Mouse (Mus musculus): ENCODE measurements around the gene Shld2.

DNA sequence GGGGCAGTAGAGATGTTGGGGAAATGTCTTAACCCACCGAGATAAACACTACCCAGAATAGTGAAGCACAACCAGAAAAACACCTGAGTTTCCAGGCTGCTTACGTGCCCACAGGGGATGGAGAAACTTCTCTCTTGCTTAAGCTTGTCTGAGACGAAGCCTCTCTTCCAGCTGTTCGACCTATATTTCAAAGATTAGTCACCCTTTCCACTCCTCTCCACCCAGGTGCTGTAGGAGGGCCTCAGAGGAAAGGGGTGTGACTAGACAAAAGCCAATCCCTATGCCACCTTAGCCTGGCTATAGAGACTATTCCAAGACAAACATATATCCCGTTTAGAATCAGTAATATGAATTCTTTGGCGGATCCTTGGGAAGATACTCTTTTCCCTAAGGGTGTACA lies 102.3 kb downstream of the Shld2 start:
- TF ChIP-seq USF1 (IDR thresholded peaks at IDR 0.05; ENCODE audit: low read depth), result no peak
- no peak for TF ChIP-seq CTCF (IDR thresholded peaks at IDR 0.05; ENCODE audit: control insufficient read depth, insufficient read depth, insufficient read length)
- no peak for TF ChIP-seq CEBPB (IDR thresholded peaks at IDR 0.05; ENCODE audit: low read depth)
- TF ChIP-seq MYOD1 (IDR thresholded peaks at IDR 0.05; ENCODE audit: control insufficient read depth, insufficient read length, low read depth), result no peak
